14 mouse cellular contexts compared by ENCODE assay signal in the genomic region with DNA sequence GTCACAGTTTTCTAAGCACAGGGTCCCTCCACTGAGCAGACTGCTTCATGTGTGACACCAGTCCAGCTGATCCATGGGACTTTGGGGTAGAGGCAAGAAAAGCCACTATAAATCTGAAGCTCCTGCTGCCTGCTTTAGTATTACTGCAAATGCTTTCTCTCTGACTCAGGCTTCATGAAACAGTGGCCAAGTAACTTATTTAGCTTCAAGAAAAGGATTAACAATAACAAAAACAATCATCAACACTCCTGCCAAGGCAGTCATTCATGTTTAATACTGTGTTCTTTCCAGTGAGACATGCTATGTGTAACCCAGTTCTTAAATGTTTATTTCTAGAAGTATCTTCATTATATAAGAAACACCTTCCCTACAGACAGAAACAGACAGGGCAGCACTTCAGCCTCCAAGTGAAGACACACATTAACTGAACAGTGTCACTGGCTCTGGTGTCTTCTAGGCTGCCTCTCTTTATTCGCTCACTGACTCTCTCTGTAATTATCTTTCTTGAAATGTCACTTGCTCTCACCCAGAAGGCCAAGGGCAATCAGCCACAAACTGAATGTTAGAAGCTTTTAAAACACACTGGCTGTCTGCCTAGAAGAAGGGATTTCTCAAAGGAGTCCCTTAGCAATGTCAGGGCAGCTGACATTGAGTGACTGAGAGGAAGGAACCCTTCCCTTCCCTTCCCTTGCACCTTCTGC.
DNase-seq lines count a peak whose midpoint lies in the region; ATAC-seq and TF ChIP-seq lines count a peak whose summit lies in the region.
"Had no signal": no experiment of that assay in that cellular context is flagged by ENCODE, and none has a peak within 500 bp of the region (broad histone marks: within the 10 kb centered on the region; RNA-seq: fewer than 3 reads in every experiment).

No protein-coding gene starts in this region.

- H3K9ac ChIP-seq in forebrain, embryonic 16.5 days (replicated peaks; ENCODE audit: low read depth, low read length): no peak overlapping the region
- H3K9ac ChIP-seq in forebrain, embryonic 11.5 days (ENCODE audit: low read length): no peak overlapping the region
- H3K9ac ChIP-seq in midbrain, postnatal 0 days (replicated peaks; ENCODE audit: low read length, poor library complexity, severe bottlenecking): no peak overlapping the region
- H3K9ac ChIP-seq: limb, embryonic 15.5 days had no signal

- ATAC-seq in forebrain, embryonic 16.5 days: peak; percentile 42; the same call in 1 of the 2 replicates
- no peak for ATAC-seq in forebrain, embryonic 11.5 days (replicated peaks; ENCODE audit: low FRiP score)
- no peak for ATAC-seq in midbrain, postnatal 0 days (ENCODE audit: low FRiP score)

- no peak for TF ChIP-seq CTCF in midbrain, postnatal 0 days (IDR thresholded peaks at IDR 0.05)

- no peak for DNase-seq in forebrain, embryonic 11.5 days (ENCODE audit: low spot score)
- peak; percentile 8 for DNase-seq in kidney, postnatal 10 days
- no peak for DNase-seq in kidney, adult 9 months
- DNase-seq in brain, adult 2 months (ENCODE audit: low read depth, low spot score): peak; percentile 53
- peak; percentile 53 for DNase-seq in midbrain, postnatal 0 days (ENCODE audit: low spot score)
- no peak for DNase-seq in right cerebral cortex, postnatal 25 days
- no peak for DNase-seq in layer of hippocampus, adult 11-12 months (ENCODE audit: low spot score)
- DNase-seq: cerebellum, adult 8-10 months; heart, adult 18-20 months; heart, postnatal 4 days; kidney, adult 11 months; layer of hippocampus, postnatal 36 days had no signal

- no peaks in the 10 kb centered on the region for H3K9me3 ChIP-seq in forebrain, embryonic 16.5 days (ENCODE audit: control insufficient read depth, low read length)
- no peaks in the 10 kb centered on the region for H3K9me3 ChIP-seq in forebrain, embryonic 11.5 days (ENCODE audit: control insufficient read depth, low read length)
- no peaks in the 10 kb centered on the region for H3K9me3 ChIP-seq in midbrain, postnatal 0 days (ENCODE audit: low read length)
- H3K9me3 ChIP-seq: limb, embryonic 15.5 days had no signal

- no peak overlapping the region for H3K4me3 ChIP-seq in forebrain, embryonic 16.5 days (replicated peaks; ENCODE audit: low read length)
- no peak overlapping the region for H3K4me3 ChIP-seq in forebrain, embryonic 11.5 days (ENCODE audit: low read depth, low read length)
- H3K4me3 ChIP-seq in midbrain, postnatal 0 days (ENCODE audit: low read depth, low read length): no peak overlapping the region
- H3K4me3 ChIP-seq: limb, embryonic 15.5 days had no signal

- no peaks in the 10 kb centered on the region for H3K4me1 ChIP-seq in forebrain, embryonic 16.5 days (replicated peaks; ENCODE audit: control insufficient read depth, insufficient read depth, low read length)
- H3K4me1 ChIP-seq in forebrain, embryonic 11.5 days (replicated peaks; ENCODE audit: control insufficient read depth, insufficient read depth, low read length): no peaks in the 10 kb centered on the region
- peaks cover 2% of the 10 kb centered on the region; the same call in 1 of the 2 replicates for H3K4me1 ChIP-seq in midbrain, postnatal 0 days (ENCODE audit: insufficient read depth, low read length)
- H3K4me1 ChIP-seq: limb, embryonic 15.5 days had no signal

- 47% methylated on average over 1 of the region's 1 CpGs for whole genome bisulfite sequencing in forebrain, embryonic 16.5 days
- WGBS in forebrain, embryonic 11.5 days: 77% methylated on average over 1 of the region's 1 CpGs
- WGBS in midbrain, postnatal 0 days: 56% methylated on average over 1 of the region's 1 CpGs

- H3K27ac ChIP-seq in forebrain, embryonic 16.5 days (ENCODE audit: low read length): no peak overlapping the region
- H3K27ac ChIP-seq in forebrain, embryonic 11.5 days (ENCODE audit: low read depth, low read length): no peak overlapping the region
- H3K27ac ChIP-seq in midbrain, postnatal 0 days (ENCODE audit: low read depth, low read length): 0 out of 2 replicates have a peak overlapping the region, but pooled peaks have one; percentile 26
- H3K27ac ChIP-seq: limb, embryonic 15.5 days had no signal

- no peak overlapping the region for H3K4me2 ChIP-seq in forebrain, embryonic 16.5 days (ENCODE audit: low read length)
- H3K4me2 ChIP-seq in forebrain, embryonic 11.5 days (ENCODE audit: low read depth, low read length, severe bottlenecking): no peak overlapping the region
- no peak overlapping the region for H3K4me2 ChIP-seq in midbrain, postnatal 0 days (ENCODE audit: low read depth, low read length, poor library complexity, severe bottlenecking)
- H3K4me2 ChIP-seq: limb, embryonic 15.5 days had no signal

- H3K36me3 ChIP-seq in forebrain, embryonic 16.5 days (ENCODE audit: control insufficient read depth, insufficient read depth): no peaks in the 10 kb centered on the region
- H3K36me3 ChIP-seq in forebrain, embryonic 11.5 days (ENCODE audit: control insufficient read depth, insufficient read depth, low read length): no peaks in the 10 kb centered on the region
- H3K36me3 ChIP-seq in midbrain, postnatal 0 days (ENCODE audit: insufficient read depth, low read length): no peaks in the 10 kb centered on the region
- H3K36me3 ChIP-seq: limb, embryonic 15.5 days had no signal

- H3K27me3 ChIP-seq in forebrain, embryonic 16.5 days (replicated peaks; ENCODE audit: control insufficient read depth, insufficient read depth, low read length): no peaks in the 10 kb centered on the region
- H3K27me3 ChIP-seq in forebrain, embryonic 11.5 days (ENCODE audit: control insufficient read depth, insufficient read depth, low read length): no peaks in the 10 kb centered on the region
- no peaks in the 10 kb centered on the region for H3K27me3 ChIP-seq in midbrain, postnatal 0 days (ENCODE audit: insufficient read depth, low read length)
- H3K27me3 ChIP-seq: limb, embryonic 15.5 days had no signal

Comparison
In these comparisons a context has a peak if more than half of its experiments do, and no peak if none do; other contexts are left out.
1. DNase-seq: peak in kidney, postnatal 10 days (single experiment), brain, adult 2 months (single experiment) and midbrain, postnatal 0 days (single experiment); none in forebrain, embryonic 11.5 days (single experiment), kidney, adult 9 months (single experiment), right cerebral cortex, postnatal 25 days (single experiment) and layer of hippocampus, adult 11-12 months (single experiment).